In genomic region chr3:56955098-56955798, GRCm38 (mm10) we compare ENCODE assay signal across 9 mouse cellular contexts.
DNase-seq lines count a peak whose midpoint lies in the region; ATAC-seq lines count a peak whose summit lies in the region.
"Had no signal": no experiment of that assay in that cellular context is flagged by ENCODE, and none has a peak within 500 bp of the region (broad histone marks: within the 10 kb centered on the region; RNA-seq: fewer than 3 reads in every experiment).

No protein-coding gene starts in this region.

- DNase-seq in forebrain, embryonic 11.5 days (ENCODE audit: low spot score), result no peak
- DNase-seq in kidney, postnatal 25 days, result peak; percentile 17 to 53
- DNase-seq in layer of hippocampus, postnatal 14 days (ENCODE audit: low spot score in 2 of 2), result no peak
- no peak for DNase-seq in lung, postnatal 25 days (ENCODE audit: low spot score)
- DNase-seq in layer of hippocampus, adult 18-20 months (ENCODE audit: low spot score in 2 of 2), result no peak

- no peaks in the 10 kb centered on the region for H3K36me3 ChIP-seq in forebrain, embryonic 11.5 days (ENCODE audit: control insufficient read depth, insufficient read depth, low read length)
- H3K36me3 ChIP-seq in hindbrain, embryonic 13.5 days, result no peaks in the 10 kb centered on the region
- H3K36me3 ChIP-seq in neural tube, embryonic 15.5 days, result no peaks in the 10 kb centered on the region
- H3K36me3 ChIP-seq: embryonic facial prominence, embryonic 13.5 days; liver, embryonic 15.5 days had no signal

- H3K27me3 ChIP-seq in forebrain, embryonic 11.5 days (ENCODE audit: control insufficient read depth, insufficient read depth, low read length), result no peaks in the 10 kb centered on the region
- H3K27me3 ChIP-seq in hindbrain, embryonic 13.5 days, result no peaks in the 10 kb centered on the region
- H3K27me3 ChIP-seq in neural tube, embryonic 15.5 days (replicated peaks), result no peaks in the 10 kb centered on the region
- H3K27me3 ChIP-seq: embryonic facial prominence, embryonic 13.5 days; liver, embryonic 15.5 days had no signal

- no peaks in the 10 kb centered on the region for H3K9me3 ChIP-seq in forebrain, embryonic 11.5 days (ENCODE audit: control insufficient read depth, low read length)
- no peaks in the 10 kb centered on the region for H3K9me3 ChIP-seq in hindbrain, embryonic 13.5 days
- H3K9me3 ChIP-seq in neural tube, embryonic 15.5 days (replicated peaks), result no peaks in the 10 kb centered on the region
- H3K9me3 ChIP-seq: embryonic facial prominence, embryonic 13.5 days; liver, embryonic 15.5 days had no signal

- H3K27ac ChIP-seq in forebrain, embryonic 11.5 days (ENCODE audit: low read depth, low read length), result peak overlapping the region; percentile 31; the same call in 1 of the 2 replicates
- peak overlapping the region; percentile 82 for H3K27ac ChIP-seq in hindbrain, embryonic 13.5 days
- H3K27ac ChIP-seq in neural tube, embryonic 15.5 days (replicated peaks), result peak overlapping the region; percentile 62
- H3K27ac ChIP-seq: embryonic facial prominence, embryonic 13.5 days; liver, embryonic 15.5 days had no signal

- H3K4me1 ChIP-seq in forebrain, embryonic 11.5 days (replicated peaks; ENCODE audit: control insufficient read depth, insufficient read depth, low read length), result peaks cover 3% of the 10 kb centered on the region; the same call in 1 of the 2 replicates
- peaks cover 19% of the 10 kb centered on the region for H3K4me1 ChIP-seq in hindbrain, embryonic 13.5 days (replicated peaks)
- peaks cover 11% of the 10 kb centered on the region; the same call in 1 of the 2 replicates for H3K4me1 ChIP-seq in neural tube, embryonic 15.5 days
- H3K4me1 ChIP-seq: embryonic facial prominence, embryonic 13.5 days; liver, embryonic 15.5 days had no signal

- no peak overlapping the region for H3K4me2 ChIP-seq in forebrain, embryonic 11.5 days (ENCODE audit: low read depth, low read length, severe bottlenecking)
- no peak overlapping the region for H3K4me2 ChIP-seq in hindbrain, embryonic 13.5 days
- H3K4me2 ChIP-seq in neural tube, embryonic 15.5 days, result no peak overlapping the region
- H3K4me2 ChIP-seq: embryonic facial prominence, embryonic 13.5 days; liver, embryonic 15.5 days had no signal

- no peak overlapping the region for H3K9ac ChIP-seq in forebrain, embryonic 11.5 days (ENCODE audit: low read length)
- H3K9ac ChIP-seq in hindbrain, embryonic 13.5 days, result no peak overlapping the region
- H3K9ac ChIP-seq in neural tube, embryonic 15.5 days (replicated peaks), result no peak overlapping the region
- H3K9ac ChIP-seq: embryonic facial prominence, embryonic 13.5 days; liver, embryonic 15.5 days had no signal

- H3K4me3 ChIP-seq in forebrain, embryonic 11.5 days (ENCODE audit: low read depth, low read length), result no peak overlapping the region
- no peak overlapping the region for H3K4me3 ChIP-seq in hindbrain, embryonic 13.5 days
- H3K4me3 ChIP-seq in neural tube, embryonic 15.5 days (replicated peaks), result no peak overlapping the region
- H3K4me3 ChIP-seq: embryonic facial prominence, embryonic 13.5 days; liver, embryonic 15.5 days had no signal

- peak; percentile 91 for ATAC-seq in forebrain, embryonic 11.5 days (replicated peaks; ENCODE audit: low FRiP score)
- peak; percentile 83 for ATAC-seq in hindbrain, embryonic 13.5 days (ENCODE audit: low FRiP score)
- peak; percentile 93 for ATAC-seq in neural tube, embryonic 15.5 days (ENCODE audit: low FRiP score)

- 24% methylated on average over 7 of the region's 7 CpGs for WGBS in forebrain, embryonic 11.5 days
- 23% methylated on average over 7 of the region's 7 CpGs for WGBS in hindbrain, embryonic 13.5 days
- 15% methylated on average over 7 of the region's 7 CpGs for WGBS in neural tube, embryonic 15.5 days

Comparison
In these comparisons a context has a peak if more than half of its experiments do, and no peak if none do; other contexts are left out.
1. DNase-seq: peak in kidney, postnatal 25 days (2 of 2); none in forebrain, embryonic 11.5 days (single experiment), layer of hippocampus, postnatal 14 days (0 of 2), lung, postnatal 25 days (single experiment) and layer of hippocampus, adult 18-20 months (0 of 2).
2. H3K27ac ChIP-seq: peak in every context shown above with its lines; median percentile 82 in hindbrain, embryonic 13.5 days; 62 in neural tube, embryonic 15.5 days; 31 in forebrain, embryonic 11.5 days.
3. Peak in every context shown above with its lines, with median percentiles within 50 percentile points of each other: ATAC-seq.